Mouse (Mus musculus): ENCODE results near the gene Gm5934.
"Not testable (repeated sequence)": the region's sequence is repeated elsewhere in the genome, so short reads cannot be mapped to it uniquely, and the experiment has no call there.

The Gm5934 gene

GRCm38 (mm10) chrX:24500660-24501059 is at the start of gene Gm5934:
Gene Gm5934, minus strand, starts transcription at chrX:24500760.
- DNase-seq (ENCODE audit: extremely low spot score, low read depth, low spot score): not testable (repeated sequence)

All from hindlimb bud, embryonic 11.5 days (tissue).